ENCODE assay signal across 9 mouse cellular contexts in genomic region chr19:56422476-56423338, GRCm38 (mm10). TPM values are rescaled to one million over a fixed set of nuclear protein-coding genes. Genes with fewer than 3 reads are reported as not detected.
DNase-seq lines count a peak whose midpoint lies in the region; ATAC-seq and TF ChIP-seq lines count a peak whose summit lies in the region.
"Had no signal": no experiment of that assay in that cellular context is flagged by ENCODE, and none has a peak within 500 bp of the region (broad histone marks: within the 10 kb centered on the region; RNA-seq: fewer than 3 reads in every experiment).

No protein-coding gene starts in this region.

- H3K27ac ChIP-seq in forebrain, embryonic 13.5 days: no peak overlapping the region
- peak overlapping the region; percentile 41; the same call in 1 of the 2 replicates for H3K27ac ChIP-seq in lung, embryonic 15.5 days
- H3K27ac ChIP-seq: macrophage had no signal

- TF ChIP-seq CTCF in G1E (IDR thresholded peaks at IDR 0.05; ENCODE audit: low read depth, low read length): peak; percentile 72

- no peaks in the 10 kb centered on the region for H3K27me3 ChIP-seq in G1E (ENCODE audit: insufficient read depth, low read length)
- no peaks in the 10 kb centered on the region for H3K27me3 ChIP-seq in forebrain, embryonic 13.5 days
- H3K27me3 ChIP-seq in lung, embryonic 15.5 days: no peaks in the 10 kb centered on the region

- no peak overlapping the region for H3K9ac ChIP-seq in forebrain, embryonic 13.5 days
- H3K9ac ChIP-seq in lung, embryonic 15.5 days: no peak overlapping the region

- peak; percentile 60 for DNase-seq in G1E (ENCODE audit: low spot score)
- peak; percentile 93 for DNase-seq in heart, postnatal 4 days
- DNase-seq in layer of hippocampus, adult 8-10 months (ENCODE audit: low spot score in 2 of 2): peak; percentile 82 to 95
- DNase-seq in ovary, postnatal 14 days (ENCODE audit: low spot score): peak; percentile 87
- peak; percentile 30 for DNase-seq in thymus, postnatal 0 days (ENCODE audit: low spot score)

- H3K4me2 ChIP-seq in forebrain, embryonic 13.5 days: no peak overlapping the region
- no peak overlapping the region for H3K4me2 ChIP-seq in lung, embryonic 15.5 days

- ATAC-seq in G1E (ENCODE audit: extremely low read depth, insufficient number of reproducible peaks, low FRiP score, poor library complexity, severe bottlenecking): no peak
- ATAC-seq in cerebellum, adult (ENCODE audit: insufficient number of reproducible peaks, low FRiP score, low TSS enrichment): peak; percentile 60
- peak; percentile 48 for ATAC-seq in forebrain, embryonic 13.5 days
- peak; percentile 47; the same call in 1 of the 2 replicates for ATAC-seq in lung, embryonic 15.5 days (ENCODE audit: borderline replicate concordance, extremely low read depth, low FRiP score, low TSS enrichment)

- H3K4me3 ChIP-seq in G1E (ENCODE audit: low read depth, low read length): no peak overlapping the region
- H3K4me3 ChIP-seq in forebrain, embryonic 13.5 days: no peak overlapping the region
- H3K4me3 ChIP-seq in lung, embryonic 15.5 days: no peak overlapping the region

- WGBS in forebrain, embryonic 13.5 days: 33% methylated on average over 14 of the region's 14 CpGs
- 30% methylated on average over 14 of the region's 14 CpGs for WGBS in lung, embryonic 15.5 days

- H3K36me3 ChIP-seq in G1E (replicated peaks): peaks cover 73% of the 10 kb centered on the region
- no peaks in the 10 kb centered on the region for H3K36me3 ChIP-seq in forebrain, embryonic 13.5 days (ENCODE audit: poor library complexity, severe bottlenecking)
- no peaks in the 10 kb centered on the region for H3K36me3 ChIP-seq in lung, embryonic 15.5 days

- peaks cover 3% of the 10 kb centered on the region; the same call in 1 of the 2 replicates for H3K4me1 ChIP-seq in G1E (ENCODE audit: insufficient read depth, low read depth, low read length)
- peaks cover 16% of the 10 kb centered on the region for H3K4me1 ChIP-seq in forebrain, embryonic 13.5 days
- H3K4me1 ChIP-seq in lung, embryonic 15.5 days: peaks cover 27% of the 10 kb centered on the region

- 0 out of 2 replicates have a peak, but pooled peaks cover 2% of the 10 kb centered on the region for H3K9me3 ChIP-seq in G1E (replicated peaks)
- no peaks in the 10 kb centered on the region for H3K9me3 ChIP-seq in forebrain, embryonic 13.5 days (replicated peaks)
- H3K9me3 ChIP-seq in lung, embryonic 15.5 days: no peaks in the 10 kb centered on the region

RNA-seq across cellular contexts. Expression of gene Casp7, which starts 25.8 kb away (rescaled TPM):
- total RNA-seq in G1E (2014; fragmentation: Nextera tagmentation) (77.6 and 86.8 TPM in 2 replicates), G1E (2017) (41.0 and 43.2 TPM in 2 replicates)
- 9.9 and 14.5 TPM in 2 replicates for polyA plus RNA-seq in G1E (2012)
- polyA plus RNA-seq in forebrain, embryonic 13.5 days (2015; fragmentation: Nextera tagmentation; extraction: Ambion mirVana): 13.7 and 18.3 TPM in 2 replicates
- total RNA-seq in heart, postnatal 4 days (2021): 10 to 100 TPM; 26.1 to 26.4 TPM
- total RNA-seq in layer of hippocampus, adult 8-10 months (2022): 1 to 10 TPM; 2.0 to 5.0 (median 3.6) TPM
- polyA plus RNA-seq in lung, embryonic 15.5 days (2015; fragmentation: Nextera tagmentation; extraction: Ambion mirVana): 33.4 and 34.8 TPM in 2 replicates
- 35.1 and 36.5 TPM in 2 replicates for polyA plus RNA-seq in thymus, postnatal 0 days (2015; fragmentation: Nextera tagmentation; extraction: Ambion mirVana)

RNA-seq across cellular contexts. Expression of gene Nrap, which starts 32.9 kb away (rescaled TPM):
- total RNA-seq in G1E (2014; fragmentation: Nextera tagmentation) (0.23 and 0.24 TPM in 2 replicates), G1E (2017) (0.05 and 0.06 TPM in 2 replicates)
- polyA plus RNA-seq in G1E (2012): 0.02 and 0.03 TPM in 2 replicates
- 0.26 and 0.30 TPM in 2 replicates for polyA plus RNA-seq in forebrain, embryonic 13.5 days (2015; fragmentation: Nextera tagmentation; extraction: Ambion mirVana)
- 100 to 1,000 TPM; 261 to 291 TPM for total RNA-seq in heart, postnatal 4 days (2021)
- total RNA-seq in layer of hippocampus, adult 8-10 months (2022): under 1 TPM; 0.12 to 0.25 (median 0.23) TPM
- 0.86 and 1.0 TPM in 2 replicates for polyA plus RNA-seq in lung, embryonic 15.5 days (2015; fragmentation: Nextera tagmentation; extraction: Ambion mirVana)
- 0.15 and 0.22 TPM in 2 replicates for polyA plus RNA-seq in thymus, postnatal 0 days (2015; fragmentation: Nextera tagmentation; extraction: Ambion mirVana)

RNA-seq across cellular contexts. Expression of gene Plekhs1, which starts 38.7 kb away (rescaled TPM):
- total RNA-seq in G1E (2014; fragmentation: Nextera tagmentation) (not detected in 2 replicates), G1E (2017) (not detected in 2 replicates)
- polyA plus RNA-seq in G1E (2012): not detected in 2 replicates
- 0.06 and 0.14 TPM in 2 replicates for polyA plus RNA-seq in forebrain, embryonic 13.5 days (2015; fragmentation: Nextera tagmentation; extraction: Ambion mirVana)
- total RNA-seq in heart, postnatal 4 days (2021): under 1 TPM; 0.62 to 0.65 TPM
- total RNA-seq in layer of hippocampus, adult 8-10 months (2022): under 1 TPM; 0.18 to 0.50 (median 0.28) TPM
- polyA plus RNA-seq in lung, embryonic 15.5 days (2015; fragmentation: Nextera tagmentation; extraction: Ambion mirVana): 0.31 and 0.60 TPM in 2 replicates
- 0.52 and 0.58 TPM in 2 replicates for polyA plus RNA-seq in thymus, postnatal 0 days (2015; fragmentation: Nextera tagmentation; extraction: Ambion mirVana)
- polyA plus RNA-seq: macrophage had no signal

Comparison
In these comparisons a context has a peak if more than half of its experiments do, and no peak if none do; other contexts are left out.
1. DNase-seq: peak in every context shown above with its lines; median percentile 93 in heart, postnatal 4 days; 88 in layer of hippocampus, adult 8-10 months; 87 in ovary, postnatal 14 days; 60 in G1E; 30 in thymus, postnatal 0 days.